Mouse (Mus musculus) heart, postnatal 0 days (tissue): Measurements from ENCODE around the gene Amotl2. TPM values are rescaled to one million over a fixed set of nuclear protein-coding genes. Genes with fewer than 3 reads are reported as not detected.

Source experiments
- ATAC-seq: fragments of 200-750 bp; cut with Nextera tagmentation; 2 replicates; pipeline ENCODE4 v1.8.0; 2017; ENCODE audit warnings: low read depth, moderate number of reproducible peaks, moderate library complexity; ENCODE audit not compliant: insufficient read depth
- DNase-seq: peaks from one replicate; pipeline ENCODE4 v3.0.0-alpha.2; 2016; ENCODE audit warnings: low spot score
- H3K27ac ChIP-seq: fragments of 300-500 bp; sonication (generic); 2 replicates; pipeline ENCODE4 v1.5.1; 2014; ENCODE audit warnings: low read depth, mild to moderate bottlenecking
- H3K27me3 ChIP-seq: fragments of 300-500 bp; sonication (generic); 2 replicates; pipeline ENCODE4 v1.6.1; 2014; ENCODE audit warnings: low read length, mixed read lengths; ENCODE audit not compliant: control insufficient read depth, insufficient read depth
- H3K36me3 ChIP-seq: fragments of 300-500 bp; sonication (generic); replicated peaks from 2 replicates; pipeline ENCODE4 v1.6.1; 2014; ENCODE audit warnings: low read length, mixed read lengths; ENCODE audit not compliant: control insufficient read depth, insufficient read depth
- H3K4me1 ChIP-seq: fragments of 300-500 bp; sonication (generic); 2 replicates; pipeline ENCODE4 v1.6.1; 2014; ENCODE audit warnings: antibody characterized with exemption; ENCODE audit not compliant: control insufficient read depth, insufficient read depth
- H3K4me2 ChIP-seq: fragments of 300-500 bp; sonication (generic); 2 replicates; pipeline ENCODE4 v1.6.1; 2014; ENCODE audit warnings: low read depth, mild to moderate bottlenecking, low read length, moderate library complexity
- H3K4me3 ChIP-seq: fragments of 300-500 bp; sonication (generic); 2 replicates; pipeline ENCODE4 v1.5.1; 2014; ENCODE audit warnings: low read depth, low read length
- H3K9ac ChIP-seq: fragments of 300-500 bp; sonication (generic); replicated peaks from 2 replicates; pipeline ENCODE4 v1.6.1; 2014; ENCODE audit warnings: low read depth, low read length, mixed read lengths
- H3K9me3 ChIP-seq: fragments of 300-500 bp; sonication (generic); replicated peaks from 2 replicates; pipeline ENCODE4 v1.6.1; 2016; ENCODE audit warnings: low read length; ENCODE audit not compliant: control insufficient read depth
- CTCF ChIP-seq: IDR thresholded peaks from 2 replicates; pipeline ENCODE4 v1.5.1; 2016; ENCODE audit warnings: antibody characterized with exemption, control low read depth, low read depth
- EP300 ChIP-seq: IDR thresholded peaks from 2 replicates; pipeline ENCODE4 v1.6.1; 2016; ENCODE audit warnings: antibody characterized with exemption, low read depth
- WGBS: fragments of 180-500 bp; shearing (Covaris S2); extraction: QIAGEN DNeasy Blood & Tissue Kit; methylation state at CpG from one replicate; pipeline ENCODE4 v1.1.7; 2014; 5-methylcytosine and 5-hydroxymethylcytosine counted together
- polyA plus RNA-seq: library from polyadenylated mRNA; unstranded; fragments of >200 nt; fragmentation: Nextera tagmentation; extraction: Ambion mirVana; gene quantifications from 2 replicates; pipeline ENCODE4 v1.2.1, GENCODE M21; 2015
- total RNA-seq: library from RNA; depleted of rRNA; stranded (reverse); fragments of >200 nt; gene quantifications from 2 replicates; pipeline ENCODE4 v1.2.3, GENCODE M21; 2014; ENCODE audit warnings: low replicate concordance

The Amotl2 gene
- total and polyA plus RNA-seq, 2 experiments from 2014 or later = 25.3 to 115 TPM

- H3K4me3 ChIP-seq = no peak overlapping the region
- no peak overlapping the region for H3K4me2 ChIP-seq
- peak overlapping the region; percentile 3; the same call in 1 of the 2 replicates for H3K27ac ChIP-seq
- peaks cover 24% of the 10 kb centered on the region for H3K4me1 ChIP-seq
- no peaks in the 10 kb centered on the region for H3K9me3 ChIP-seq
- 67% methylated on average over 3 of the region's 3 CpGs for WGBS
- no peak overlapping the region for H3K9ac ChIP-seq
- peak; percentile 44 for ATAC-seq
- no peaks in the 10 kb centered on the region for H3K27me3 ChIP-seq
- DNase-seq = no peak
- TF ChIP-seq CTCF (no peak), EP300 (no peak)
- no peaks in the 10 kb centered on the region for H3K36me3 ChIP-seq
Observed at GRCm38 (mm10) chr9:102766741-102767140, 50.3 kb downstream of the Amotl2 start.

GRCm38 (mm10) chr9:102769257-102769656, 52.8 kb downstream of the Amotl2 start:
- TF ChIP-seq EP300 (no peak), CTCF (no peak)
- Histone ChIP-seq H3K27me3 (no peaks in the 10 kb centered on the region), H3K4me1 (peaks cover 15% of the 10 kb centered on the region), H3K4me3 (no peak overlapping the region), H3K36me3 (no peaks in the 10 kb centered on the region), H3K9me3 (no peaks in the 10 kb centered on the region), H3K9ac (no peak overlapping the region), H3K27ac (no peak overlapping the region), H3K4me2 (no peak overlapping the region)
- DNase-seq = no peak
- 69% methylated on average over 3 of the region's 3 CpGs for WGBS
- ATAC-seq = no peak

GRCm38 (mm10) chr9:102770190-102770589, 53.7 kb downstream of the Amotl2 start:
- TF ChIP-seq CTCF = no peak
- TF ChIP-seq EP300 = no peak
- no peak overlapping the region for H3K4me3 ChIP-seq
- ATAC-seq (no peak), DNase-seq (no peak)
- peaks cover 15% of the 10 kb centered on the region for H3K4me1 ChIP-seq
- WGBS = 75% methylated on average over 16 of the region's 16 CpGs
- H3K36me3 ChIP-seq = no peaks in the 10 kb centered on the region
- no peak overlapping the region for H3K9ac ChIP-seq
- no peak overlapping the region for H3K4me2 ChIP-seq
- no peaks in the 10 kb centered on the region for H3K9me3 ChIP-seq
- H3K27ac ChIP-seq = no peak overlapping the region
- H3K27me3 ChIP-seq = no peaks in the 10 kb centered on the region

- ATAC-seq = no peak
- no peaks in the 10 kb centered on the region for H3K36me3 ChIP-seq
- peaks cover 18% of the 10 kb centered on the region for H3K4me1 ChIP-seq
- H3K9ac ChIP-seq = no peak overlapping the region
- H3K4me3 ChIP-seq = no peak overlapping the region
- 28% methylated on average over 21 of the region's 21 CpGs for WGBS
- H3K27ac ChIP-seq = no peak overlapping the region
- no peaks in the 10 kb centered on the region for H3K27me3 ChIP-seq
- H3K9me3 ChIP-seq = no peaks in the 10 kb centered on the region
- TF ChIP-seq CTCF (no peak), EP300 (no peak)
- DNase-seq = no peak
- peak overlapping the region; percentile 31; the same call in 1 of the 2 replicates for H3K4me2 ChIP-seq
Observed at GRCm38 (mm10) chr9:102771308-102771895, 54.9 kb downstream of the Amotl2 start.

- 44% methylated on average over 18 of the region's 18 CpGs for WGBS
- peaks cover 29% of the 10 kb centered on the region for H3K4me1 ChIP-seq
- no peak overlapping the region for H3K9ac ChIP-seq
- H3K4me3 ChIP-seq = no peak overlapping the region
- H3K4me2 ChIP-seq = peak overlapping the region; percentile 21; the same call in 1 of the 2 replicates
- DNase-seq (peak; percentile 73), ATAC-seq (peak; percentile 50)
- H3K9me3 ChIP-seq = no peaks in the 10 kb centered on the region
- no peaks in the 10 kb centered on the region for H3K36me3 ChIP-seq
- H3K27ac ChIP-seq = peak overlapping the region; percentile 88
- TF ChIP-seq EP300 (peak; percentile 70), CTCF (no peak)
- no peaks in the 10 kb centered on the region for H3K27me3 ChIP-seq
Observed at GRCm38 (mm10) chr9:102777631-102778591, 61.4 kb downstream of the Amotl2 start.
